Mouse (Mus musculus): ENCODE measurements at regions not wholly inside any gene's neighbourhood (a gene's known extent, or its start where the extent isn't known, plus 50 kb on each side); places are given as distances from the start of the nearest gene placed in this dataset.

DNA sequence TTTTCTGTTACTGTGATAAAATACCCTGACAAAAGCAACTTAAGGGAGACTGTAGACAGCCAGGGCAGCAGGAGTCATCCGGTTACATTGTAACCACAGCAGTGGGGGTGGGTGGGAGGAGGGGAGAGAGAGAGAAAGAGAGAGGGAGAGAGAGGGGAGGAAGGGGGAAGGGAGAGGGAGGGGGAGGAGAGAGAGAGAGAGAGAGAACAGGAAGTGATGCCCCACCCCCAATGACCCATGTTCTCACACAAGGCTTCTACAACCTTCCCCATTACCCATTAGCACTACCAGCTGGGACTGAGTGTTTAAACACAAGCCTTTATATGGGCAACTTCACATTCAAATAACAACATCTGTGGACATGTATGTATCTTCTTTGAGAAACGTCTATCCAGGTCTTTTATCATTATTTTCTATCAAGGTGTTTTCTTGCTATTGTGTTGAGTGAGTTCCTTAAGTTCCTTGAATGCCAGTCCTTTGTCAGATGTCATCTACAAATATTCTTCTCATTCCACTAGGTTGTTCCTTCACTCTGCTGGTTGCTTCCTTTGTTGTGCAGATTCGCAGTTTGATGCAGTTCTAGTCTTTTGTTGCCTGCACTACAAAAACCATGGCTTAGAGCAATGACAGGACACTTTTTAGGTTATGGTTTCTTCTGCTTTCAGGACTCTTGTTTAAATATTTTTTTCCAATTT lies 274.7 kb upstream of the Ddx18 start:
- no peak for DNase-seq

DNA sequence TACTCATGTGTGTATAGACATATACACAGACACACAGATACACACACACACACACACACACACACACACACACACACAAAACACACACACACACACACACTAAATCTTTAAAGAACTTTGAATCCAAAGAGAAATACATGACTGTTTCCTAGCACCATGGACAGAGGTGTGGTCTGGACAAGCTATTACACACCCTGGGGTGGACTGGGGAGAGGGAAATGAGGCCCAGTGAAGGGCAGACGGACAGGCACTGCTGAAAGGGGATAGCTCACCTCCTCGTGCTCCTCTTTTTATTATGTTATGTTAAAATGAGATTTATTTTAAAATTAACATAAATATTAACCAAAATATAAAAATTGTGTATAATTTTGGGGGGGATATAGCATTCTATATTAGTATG lies 265.8 kb upstream of the Ddx18 start:
- DNase-seq, result no peak

DNA sequence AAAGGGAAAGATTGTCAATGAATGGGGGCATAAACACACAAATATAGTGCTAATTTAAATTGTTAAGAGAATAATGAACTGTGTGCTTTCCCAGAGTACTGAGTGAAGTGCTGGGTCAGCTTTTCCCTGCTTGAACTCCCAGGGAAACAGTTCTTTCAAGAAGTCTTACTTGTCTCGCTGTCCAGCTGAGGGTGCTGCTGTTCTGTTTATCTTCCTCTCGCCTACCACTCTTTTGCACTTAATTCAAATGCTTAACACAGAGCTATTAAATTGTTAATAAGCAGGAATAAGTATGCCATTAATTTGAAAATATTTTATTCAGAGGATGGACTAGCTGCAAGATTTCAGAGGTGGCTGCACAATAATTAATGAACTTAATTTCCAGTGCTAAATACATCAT lies 262.5 kb upstream of the Ddx18 start:
- peak; percentile 1 for DNase-seq

DNA sequence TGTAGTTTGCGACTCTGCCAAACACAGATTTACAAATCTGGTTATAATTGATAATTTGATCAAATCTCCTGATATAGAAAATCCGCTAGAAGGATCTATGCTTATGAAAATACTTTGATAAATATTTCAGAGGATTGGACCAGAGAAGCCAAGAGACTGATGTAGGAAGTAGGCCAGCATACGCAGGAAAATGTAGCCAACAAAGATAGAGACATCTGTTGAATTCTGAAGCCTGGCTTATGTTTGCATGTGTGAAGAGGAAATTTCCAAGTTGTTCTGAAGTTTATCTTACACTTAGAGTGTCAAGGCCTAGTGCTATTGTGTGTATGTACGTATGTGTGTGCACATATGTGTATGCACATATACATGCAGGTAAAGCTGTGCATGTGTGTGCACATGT lies 255.2 kb upstream of the Ddx18 start:
- no peak for DNase-seq

DNA sequence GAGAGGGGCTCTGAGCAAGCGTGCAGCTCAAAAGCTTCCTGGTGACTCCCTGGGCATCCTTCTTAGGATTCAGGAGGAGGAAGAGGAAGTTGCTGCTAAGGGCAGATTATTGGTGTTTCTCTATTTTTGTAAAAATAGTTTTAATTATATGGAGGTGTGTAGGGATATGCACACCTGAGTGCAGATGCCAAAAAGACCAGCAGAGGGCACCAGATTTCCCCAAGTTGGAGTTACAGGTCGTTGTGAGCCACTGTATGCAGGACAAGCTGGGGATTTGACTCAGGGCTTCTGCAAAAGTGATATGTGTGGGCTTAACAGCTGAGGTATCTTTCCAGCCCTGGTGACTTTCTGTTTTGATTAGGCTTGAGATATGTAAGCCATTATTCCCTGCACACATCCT lies 235.5 kb upstream of the Ddx18 start:
- DNase-seq, result no peak

DNA sequence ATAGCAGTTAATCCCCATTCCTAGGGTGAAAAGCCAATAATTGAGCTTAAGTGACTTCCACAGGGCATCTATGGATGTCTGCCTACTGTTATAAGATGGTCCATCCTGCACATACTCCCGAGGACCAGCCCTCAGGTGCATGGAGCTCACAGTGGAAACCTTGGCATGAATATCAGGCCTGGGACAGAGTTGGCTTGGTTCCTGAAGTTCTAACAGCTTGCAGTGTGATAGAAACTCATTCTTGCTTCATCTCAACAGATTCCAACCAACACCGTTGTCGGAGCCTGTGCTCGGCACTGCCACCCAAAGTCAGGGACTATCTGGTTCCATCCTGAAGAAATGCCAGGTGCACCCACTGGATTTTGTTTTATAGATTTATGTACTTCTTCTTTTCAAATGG lies 234.7 kb upstream of the Ddx18 start:
- no peak for DNase-seq

DNA sequence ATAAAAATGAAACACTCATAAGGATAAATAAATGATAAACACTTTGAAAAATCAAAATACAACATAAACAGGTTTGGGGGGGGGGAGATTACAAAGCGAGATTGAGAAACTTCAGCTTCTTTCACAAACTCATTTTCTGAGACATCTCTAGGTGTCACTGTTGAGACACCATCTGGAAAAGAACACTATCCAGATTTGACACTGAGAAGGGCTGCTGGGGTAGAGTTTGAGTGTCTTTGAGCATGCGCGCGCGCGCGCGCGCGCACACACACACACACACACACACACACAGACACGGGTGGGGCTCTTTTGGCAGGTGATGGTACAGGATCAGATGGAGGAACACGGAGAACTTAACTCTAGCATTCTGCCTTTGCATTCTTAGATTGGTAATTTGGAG lies 230.7 kb upstream of the Ddx18 start:
- no peak for DNase-seq

DNA sequence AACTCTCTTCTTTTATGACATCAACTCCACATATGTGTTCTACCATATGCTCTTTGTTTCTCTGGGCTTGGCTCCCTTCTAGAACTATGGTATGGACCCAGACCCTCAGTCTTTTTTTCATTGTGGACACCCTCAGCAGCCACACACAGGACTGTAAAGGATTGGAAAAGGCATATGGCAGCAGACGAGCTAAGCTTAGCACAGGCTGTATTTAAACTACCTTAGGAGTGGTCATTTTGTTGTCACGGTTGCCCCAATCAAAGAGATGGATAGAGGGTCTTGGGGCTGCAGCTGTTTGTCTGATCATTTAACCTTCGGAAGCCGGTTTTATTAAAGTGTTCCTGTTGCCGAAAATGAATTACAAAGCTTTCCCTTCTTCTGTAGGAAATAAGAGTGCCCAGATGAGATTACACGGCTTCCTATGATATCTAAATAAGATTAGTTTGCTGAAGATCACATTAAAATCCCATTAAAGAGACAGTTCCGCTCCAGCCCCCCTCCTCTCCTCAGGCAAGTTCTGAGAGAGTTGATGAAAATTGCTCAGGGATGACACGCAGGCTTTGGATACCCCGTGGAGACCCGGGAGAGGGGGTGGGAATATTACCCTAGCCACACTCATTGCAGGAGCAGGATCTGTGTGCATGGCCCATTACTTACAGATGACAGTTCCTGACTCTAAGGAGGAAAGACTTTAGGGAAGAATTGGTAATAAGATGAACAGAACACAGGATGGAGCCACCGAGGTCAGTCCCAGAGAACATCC lies 227.4 kb upstream of the Ddx18 start:
- DNase-seq, result no peak

DNA sequence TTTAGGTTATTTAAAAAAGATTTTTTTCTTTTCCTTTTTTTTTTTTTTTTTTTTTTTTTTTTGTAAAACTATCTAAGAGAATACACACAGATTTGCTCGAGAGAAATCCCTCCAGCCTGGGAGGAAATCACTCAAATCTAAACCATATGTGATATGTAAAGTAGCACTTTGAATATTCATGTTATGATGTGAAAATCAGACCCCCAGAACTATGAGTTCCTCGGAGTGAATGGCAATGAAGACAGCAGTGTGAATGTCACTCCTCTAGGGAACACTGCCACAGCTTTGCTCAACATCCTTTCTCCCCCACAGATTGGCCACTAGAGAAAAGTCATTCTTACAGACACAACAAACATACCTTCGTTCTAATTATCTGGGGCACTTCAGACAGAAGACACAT lies 217.8 kb upstream of the Ddx18 start:
- DNase-seq, result no peak

DNA sequence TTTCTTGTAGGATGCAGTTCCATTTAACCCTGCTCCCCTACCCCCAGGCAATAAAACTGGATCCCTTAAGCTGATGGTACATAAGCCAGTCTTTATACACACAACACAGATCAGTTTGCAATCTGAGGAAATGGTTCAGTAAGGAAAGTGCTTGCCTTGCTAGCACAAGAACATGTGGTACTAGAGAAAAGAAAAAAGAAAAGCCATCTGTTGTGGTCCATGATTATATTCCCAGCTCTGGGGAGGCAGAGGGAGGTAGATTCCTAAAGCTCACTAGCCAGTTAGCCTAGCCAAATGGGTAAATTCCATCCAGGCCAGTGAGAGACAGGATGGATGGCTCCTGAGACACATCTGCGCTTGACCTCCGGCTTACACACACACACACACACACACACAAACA lies 206.2 kb upstream of the Ddx18 start:
- DNase-seq, result no peak

DNA sequence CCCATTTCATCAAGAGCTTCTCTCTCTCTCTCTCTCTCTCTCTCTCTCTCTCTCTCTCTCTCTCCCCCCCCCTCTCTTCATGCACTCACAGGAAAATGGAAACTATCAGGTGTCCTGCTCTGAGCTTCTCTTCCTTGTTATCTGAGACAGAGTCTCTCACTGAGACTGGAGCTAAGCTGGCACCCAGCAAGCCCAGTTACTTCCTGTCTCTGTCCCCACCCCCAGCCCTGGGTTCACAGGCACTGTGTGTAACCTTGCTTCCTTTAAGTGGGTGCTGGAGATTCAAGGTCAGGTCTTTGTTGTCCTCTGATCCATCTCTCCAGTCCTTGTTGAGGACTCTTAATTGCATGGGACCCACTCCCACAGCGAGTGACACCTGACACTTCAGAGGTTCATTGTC lies 203.7 kb upstream of the Ddx18 start:
- no peak for DNase-seq

DNA sequence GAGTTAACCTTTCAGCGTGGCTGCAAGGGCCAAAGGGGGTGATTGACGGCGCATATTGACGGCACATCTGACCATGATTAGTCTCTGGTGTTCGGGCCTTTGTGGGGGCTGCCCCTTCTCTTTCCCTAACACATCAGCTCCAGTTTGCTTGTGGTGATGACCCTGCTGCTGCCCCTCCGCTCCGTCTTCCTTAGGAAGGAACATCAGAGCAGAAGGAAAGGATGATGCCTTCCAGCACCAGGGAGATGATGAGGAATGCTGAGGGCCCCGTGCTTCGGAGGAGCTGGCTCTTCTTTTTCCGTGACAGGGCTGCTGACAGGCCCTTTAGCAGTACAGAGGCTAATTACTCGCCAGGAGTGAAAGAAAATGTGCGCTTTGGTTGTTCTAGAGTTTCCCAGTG lies 203.1 kb upstream of the Ddx18 start:
- DNase-seq, result peak; percentile 1

DNA sequence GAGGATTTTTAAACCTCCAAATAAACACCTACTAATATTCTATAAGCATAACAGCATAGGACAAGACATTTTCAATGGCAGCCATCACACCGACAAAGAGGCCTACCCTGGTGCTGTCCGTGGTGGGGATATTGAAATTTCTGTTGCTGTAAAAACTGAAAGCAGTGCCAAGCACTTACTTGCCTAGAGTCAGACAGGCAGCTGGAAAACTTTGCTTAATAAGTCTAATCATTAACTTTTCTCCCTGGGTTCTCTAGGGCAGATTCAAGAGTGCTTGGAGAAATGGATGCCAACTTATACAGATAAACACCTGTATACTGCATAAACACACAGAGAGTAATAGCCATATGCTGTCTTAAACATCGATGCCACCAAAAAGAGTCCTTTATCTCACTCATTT lies 192.3 kb upstream of the Ddx18 start:
- DNase-seq, result peak; percentile 12

DNA sequence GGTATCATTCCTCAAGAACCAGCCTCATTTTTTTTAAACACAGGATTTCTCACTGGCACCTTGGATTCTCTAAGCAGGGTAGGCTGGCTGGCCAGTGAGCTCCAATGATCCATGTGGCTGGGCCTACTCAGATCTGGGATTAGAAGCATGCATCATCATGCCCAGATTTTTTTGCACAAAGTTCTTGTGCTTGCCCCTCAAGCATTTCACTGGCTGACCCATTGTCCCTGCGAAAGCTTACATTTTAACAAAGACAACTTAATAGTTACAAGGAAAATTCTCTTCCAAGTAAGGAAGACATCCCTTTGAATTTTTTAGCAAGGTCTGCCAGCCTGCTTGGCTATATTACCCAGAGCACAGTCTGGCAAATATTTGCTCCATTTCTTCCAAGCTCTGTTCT lies 177.4 kb upstream of the Ddx18 start:
- DNase-seq, result peak; percentile 1

DNA sequence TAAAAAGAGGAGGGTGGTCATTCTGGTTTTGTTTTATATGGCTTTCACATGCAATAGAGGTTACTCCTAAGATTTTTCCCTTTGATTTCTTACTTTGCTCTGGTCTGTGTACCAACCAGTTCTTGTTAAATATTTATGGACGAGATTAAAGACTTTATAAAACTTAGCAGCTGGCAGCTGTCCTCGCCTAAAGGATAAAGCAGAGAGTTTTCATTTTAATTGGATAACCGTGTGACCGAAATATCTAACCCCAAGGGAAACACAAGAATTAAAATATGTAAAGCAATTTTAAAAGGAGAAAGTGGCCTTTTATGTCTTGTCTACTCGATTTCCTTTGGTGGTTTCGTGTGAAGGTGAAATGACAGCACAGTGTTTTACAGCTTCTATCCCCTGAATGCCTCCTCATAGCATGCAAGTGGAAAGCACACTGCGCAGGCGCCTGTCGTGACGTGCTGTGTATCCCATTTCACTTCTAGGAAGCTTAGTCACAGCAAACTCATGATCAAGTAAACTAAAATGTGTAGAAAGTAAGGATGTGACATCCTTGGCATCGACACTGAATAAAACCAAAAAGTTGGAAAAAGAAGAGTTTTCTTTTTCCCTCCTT lies 167.4 kb upstream of the Ddx18 start:
- DNase-seq, result no peak

DNA sequence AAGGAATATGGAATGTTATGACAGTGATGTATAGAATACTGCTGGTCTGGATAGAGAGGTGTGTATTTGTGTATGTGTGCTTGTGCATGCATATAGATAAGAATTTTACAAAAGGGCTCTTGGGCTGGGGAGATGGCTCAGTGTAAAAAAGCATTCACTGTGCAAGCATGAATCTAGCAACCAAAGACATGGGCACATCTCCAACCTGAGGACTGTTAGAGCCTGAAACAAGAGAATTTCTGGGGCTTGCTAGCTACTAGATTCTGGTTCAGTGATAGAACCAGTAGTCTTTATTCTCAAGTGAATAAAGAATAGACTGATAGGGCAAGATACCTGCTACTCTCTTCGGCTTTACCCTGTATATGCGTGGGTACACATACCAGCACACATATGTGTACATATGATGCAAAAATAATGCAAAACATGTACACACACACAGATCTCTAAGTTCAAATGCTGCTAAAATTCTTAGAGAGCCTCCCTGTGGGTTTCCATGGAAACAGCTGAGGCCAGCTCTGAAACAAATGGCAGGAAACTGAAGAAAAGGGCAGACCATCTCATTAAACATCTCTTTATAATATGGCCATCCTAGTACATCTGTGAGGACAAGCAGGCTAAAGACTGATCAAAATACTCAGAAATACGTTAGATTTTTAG lies 166.8 kb upstream of the Ddx18 start:
- no peak for DNase-seq

DNA sequence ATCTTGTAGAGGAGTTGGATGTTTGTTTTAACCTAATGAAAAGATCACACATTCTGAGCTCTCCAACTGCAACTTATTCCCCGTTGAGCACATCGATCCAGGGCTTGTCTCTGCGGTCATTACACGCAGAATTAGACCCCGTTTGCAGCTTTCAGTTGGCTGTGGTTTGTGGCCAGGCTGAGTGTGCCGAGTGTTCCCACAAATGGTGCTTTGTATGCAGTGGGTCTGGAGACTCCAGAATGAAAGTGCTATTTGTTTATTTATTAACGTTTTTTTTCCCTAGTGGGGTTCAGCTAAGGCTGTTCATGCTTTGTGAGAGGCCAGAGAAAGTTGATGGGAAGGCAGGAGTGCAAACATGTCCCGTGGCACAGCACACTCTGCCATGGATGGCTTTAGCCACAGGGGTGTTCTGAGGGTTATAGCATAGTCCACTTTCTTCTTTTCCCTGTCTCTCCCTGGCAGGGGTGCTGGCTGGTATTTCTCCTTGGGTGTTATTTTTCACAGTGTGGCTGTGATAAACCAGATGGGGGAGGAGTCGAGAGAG lies 141.6 kb upstream of the Ddx18 start:
- DNase-seq, result no peak

DNA sequence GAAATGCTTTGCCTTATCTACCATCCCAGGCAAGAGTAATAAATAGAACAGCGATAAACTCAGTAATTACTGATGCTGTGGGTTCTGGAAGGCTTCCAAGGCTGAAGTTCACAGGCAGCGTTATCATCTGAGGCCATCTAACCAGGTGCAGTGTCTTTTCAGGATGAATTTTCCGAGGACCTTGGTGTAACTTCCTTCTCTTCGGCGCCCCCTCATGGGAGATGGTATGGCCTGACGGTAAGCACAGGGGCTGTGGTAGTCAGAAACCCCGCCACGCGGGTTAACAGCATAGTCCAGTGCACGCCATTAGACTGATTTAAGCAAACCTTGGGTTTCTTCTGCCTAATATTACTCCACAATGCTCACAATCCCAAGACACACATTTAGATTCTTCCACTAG lies 140.5 kb upstream of the Ddx18 start:
- peak; percentile 3 for DNase-seq

DNA sequence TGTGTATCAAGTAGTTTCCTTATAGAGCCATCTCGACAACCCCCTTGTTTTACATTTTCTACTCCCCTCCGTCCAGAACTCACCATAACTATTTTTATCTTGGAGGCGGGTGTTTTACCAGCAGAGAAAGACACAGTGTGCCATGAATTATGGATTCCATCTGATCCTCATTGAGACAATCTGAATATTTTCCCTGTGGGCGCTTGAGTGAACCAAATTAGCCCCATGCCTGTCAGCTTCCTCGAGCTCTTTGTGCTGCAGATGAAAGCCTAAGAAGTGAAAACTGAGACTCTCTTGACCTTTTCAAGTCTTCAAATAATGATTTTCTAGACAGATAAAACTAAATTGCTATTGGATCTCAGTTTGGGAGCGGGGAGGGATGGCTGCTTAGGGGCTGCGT lies 134.0 kb upstream of the Ddx18 start:
- DNase-seq, result no peak

DNA sequence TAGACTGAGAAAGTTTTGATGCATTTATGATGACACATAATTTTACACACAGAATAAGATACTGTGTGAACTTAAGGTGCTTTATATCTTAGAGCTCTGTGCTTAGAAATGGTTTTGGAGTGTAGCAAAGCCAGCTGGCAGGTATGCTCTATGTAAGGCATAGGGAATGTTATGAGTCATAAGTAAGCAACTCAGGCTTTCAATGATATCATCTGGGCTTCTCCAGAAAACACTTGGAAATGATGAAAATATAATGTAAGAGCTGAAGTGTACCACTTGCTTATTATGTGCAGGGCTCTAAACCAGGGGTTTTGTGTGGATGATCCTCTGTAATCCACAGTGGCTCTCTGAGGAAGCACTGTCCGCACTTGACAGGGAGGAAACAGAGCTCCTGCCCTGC lies 86.1 kb upstream of the Ddx18 start:
- DNase-seq, result no peak

DNA sequence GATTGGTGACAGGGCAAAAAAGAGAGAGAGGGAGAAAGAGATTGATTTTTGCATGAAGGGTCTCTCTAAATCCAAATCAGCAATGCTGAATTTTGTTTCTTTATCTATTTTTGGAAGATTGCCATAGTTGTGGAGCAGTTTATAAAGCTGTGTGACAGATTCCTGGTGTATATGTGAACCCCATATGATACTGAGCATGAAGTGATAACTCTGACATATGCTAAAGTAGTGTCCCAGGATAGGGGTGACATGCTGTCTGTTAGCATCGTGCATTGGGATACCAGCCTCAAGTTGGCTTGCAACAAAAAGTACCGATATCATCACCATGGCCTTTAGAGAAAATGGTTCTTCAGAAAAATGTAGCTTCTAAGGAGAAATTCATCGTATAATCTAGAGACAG lies 82.3 kb upstream of the Ddx18 start:
- DNase-seq, result no peak

DNA sequence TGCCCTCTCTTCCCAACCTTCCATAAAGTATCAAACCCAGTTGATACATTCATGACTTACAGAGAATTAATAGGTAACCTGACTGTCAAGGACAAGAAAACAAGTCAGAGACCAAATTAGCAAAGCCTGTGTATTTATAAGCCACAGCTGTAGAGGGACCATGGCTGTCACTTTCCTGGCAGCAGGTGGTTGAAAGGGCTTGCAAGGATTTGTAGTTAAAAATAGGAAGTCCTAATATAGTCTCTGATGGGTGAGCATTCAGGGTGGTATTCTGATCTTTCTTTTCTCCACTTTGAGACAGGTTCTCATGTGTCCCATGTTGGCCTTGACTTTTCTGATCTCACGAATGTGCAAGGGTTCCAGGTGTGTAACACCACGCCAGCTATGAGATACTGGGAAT lies 63.7 kb upstream of the Ddx18 start:
- no peak for DNase-seq

DNA sequence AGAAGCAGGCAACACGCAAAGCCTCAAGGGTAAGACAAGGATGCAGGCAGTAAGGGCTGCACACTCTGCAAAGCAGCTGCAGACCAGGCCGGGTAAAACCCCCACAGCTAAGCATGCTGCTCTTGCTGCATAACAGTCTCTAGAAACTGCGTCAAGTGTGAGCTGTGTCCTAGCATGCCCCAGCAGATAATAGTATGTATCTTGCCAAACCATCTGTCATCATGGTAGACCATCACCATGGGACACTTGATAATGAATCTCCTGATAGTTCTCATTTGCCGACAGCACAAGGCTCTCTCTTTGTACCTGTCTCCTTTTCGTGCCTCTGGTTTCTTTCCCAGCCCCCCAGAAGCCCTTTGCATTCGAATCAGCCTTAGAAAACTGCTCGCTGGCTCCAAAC lies 52.5 kb upstream of the Ddx18 start:
- no peak for DNase-seq

DNA sequence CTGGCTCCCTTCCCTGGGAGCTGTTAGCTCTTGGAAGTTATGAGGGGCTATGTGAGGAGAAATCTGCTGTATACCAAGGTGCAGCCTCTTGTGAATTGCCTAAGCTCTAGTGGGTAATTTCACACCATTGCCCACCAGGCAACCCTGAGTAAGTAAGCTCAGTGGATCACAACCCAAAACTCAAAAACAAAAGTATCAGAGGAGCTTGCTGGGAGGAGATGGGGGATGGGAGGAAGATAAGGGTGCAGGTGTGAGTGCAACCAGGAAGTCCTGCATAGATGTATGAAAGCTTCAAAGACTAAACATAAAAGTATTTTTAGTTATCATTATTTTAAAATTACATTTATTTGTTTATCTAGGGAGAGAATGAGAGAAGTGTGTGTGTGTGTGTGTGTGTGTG lies 50.8 kb upstream of the Ddx18 start:
- DNase-seq, result no peak

All from kidney, postnatal 14 days (tissue).